Mouse (Mus musculus) intestine, postnatal 0 days (tissue): Measurements from ENCODE around the gene Prkg1. TPM values are rescaled to one million over a fixed set of nuclear protein-coding genes. Genes with fewer than 3 reads are reported as not detected.

Experiments
- ATAC-seq: fragments of 200-750 bp; cut with Nextera tagmentation; 2 replicates; pipeline ENCODE4 v1.8.0; 2017; ENCODE audit warnings: mild to moderate bottlenecking, moderate TSS enrichment, moderate library complexity
- H3K27ac ChIP-seq: fragments of 300-500 bp; sonication (generic); 2 replicates; pipeline ENCODE4 v1.5.1; 2014; ENCODE audit warnings: mild to moderate bottlenecking, low read depth, low read length, moderate library complexity
- H3K27me3 ChIP-seq: fragments of 300-500 bp; sonication (generic); replicated peaks from 2 replicates; pipeline ENCODE4 v1.6.1; 2014; ENCODE audit warnings: low read length, mixed read lengths; ENCODE audit not compliant: control insufficient read depth, insufficient read depth
- H3K36me3 ChIP-seq: fragments of 300-500 bp; sonication (generic); 2 replicates; pipeline ENCODE4 v1.6.1; 2014; ENCODE audit warnings: mild to moderate bottlenecking, moderate library complexity; ENCODE audit not compliant: control insufficient read depth, insufficient read depth
- H3K4me1 ChIP-seq: fragments of 300-500 bp; sonication (generic); replicated peaks from 2 replicates; pipeline ENCODE4 v1.6.1; 2014; ENCODE audit warnings: antibody characterized with exemption, low read length, mixed read lengths; ENCODE audit not compliant: control insufficient read depth, insufficient read depth
- H3K4me2 ChIP-seq: fragments of 300-500 bp; sonication (generic); replicated peaks from 2 replicates; pipeline ENCODE4 v1.6.1; 2014; ENCODE audit warnings: low read depth, mild to moderate bottlenecking, moderate library complexity
- H3K4me3 ChIP-seq: fragments of 300-500 bp; sonication (generic); 2 replicates; pipeline ENCODE4 v1.5.1; 2014; ENCODE audit warnings: low read depth, low read length
- H3K9ac ChIP-seq: fragments of 300-500 bp; sonication (generic); 2 replicates; pipeline ENCODE4 v1.6.1; 2014; ENCODE audit warnings: mild to moderate bottlenecking, low read depth, low read length
- H3K9me3 ChIP-seq: fragments of 300-500 bp; sonication (generic); 2 replicates; pipeline ENCODE4 v1.6.1; 2016; ENCODE audit warnings: mixed run types; ENCODE audit not compliant: control insufficient read depth
- CTCF ChIP-seq: sonication (generic); IDR thresholded peaks from 2 replicates; pipeline ENCODE4 v1.5.1; 2016; ENCODE audit warnings: low read depth, mild to moderate bottlenecking, control low read depth, antibody characterized with exemption, moderate library complexity
- WGBS: fragments of 180-500 bp; shearing (Covaris S2); extraction: QIAGEN DNeasy Blood & Tissue Kit; methylation state at CpG from one replicate; pipeline ENCODE4 v1.1.7; 2014; 5-methylcytosine and 5-hydroxymethylcytosine counted together
- polyA plus RNA-seq: library from polyadenylated mRNA; unstranded; fragments of >200 nt; fragmentation: Nextera tagmentation; extraction: Ambion mirVana; gene quantifications from 2 replicates; pipeline ENCODE4 v1.2.1, GENCODE M21; 2015

The Prkg1 gene
- polyA plus RNA-seq, 1 experiment from 2014 or later: 4.0 TPM

- Histone ChIP-seq H3K27ac (no peak overlapping the region), H3K9me3 (no peaks in the 10 kb centered on the region), H3K9ac (no peak overlapping the region), H3K36me3 (no peaks in the 10 kb centered on the region), H3K4me1 (no peaks in the 10 kb centered on the region), H3K4me3 (no peak overlapping the region), H3K4me2 (no peak overlapping the region), H3K27me3 (no peaks in the 10 kb centered on the region)
- no peak for TF ChIP-seq CTCF
- no peak for ATAC-seq
- 79% methylated on average over 2 of the region's 2 CpGs for WGBS
These were observed 826.8 kb downstream of the Prkg1 start for GRCm38 (mm10) chr19:30938058-30938457.

DNA sequence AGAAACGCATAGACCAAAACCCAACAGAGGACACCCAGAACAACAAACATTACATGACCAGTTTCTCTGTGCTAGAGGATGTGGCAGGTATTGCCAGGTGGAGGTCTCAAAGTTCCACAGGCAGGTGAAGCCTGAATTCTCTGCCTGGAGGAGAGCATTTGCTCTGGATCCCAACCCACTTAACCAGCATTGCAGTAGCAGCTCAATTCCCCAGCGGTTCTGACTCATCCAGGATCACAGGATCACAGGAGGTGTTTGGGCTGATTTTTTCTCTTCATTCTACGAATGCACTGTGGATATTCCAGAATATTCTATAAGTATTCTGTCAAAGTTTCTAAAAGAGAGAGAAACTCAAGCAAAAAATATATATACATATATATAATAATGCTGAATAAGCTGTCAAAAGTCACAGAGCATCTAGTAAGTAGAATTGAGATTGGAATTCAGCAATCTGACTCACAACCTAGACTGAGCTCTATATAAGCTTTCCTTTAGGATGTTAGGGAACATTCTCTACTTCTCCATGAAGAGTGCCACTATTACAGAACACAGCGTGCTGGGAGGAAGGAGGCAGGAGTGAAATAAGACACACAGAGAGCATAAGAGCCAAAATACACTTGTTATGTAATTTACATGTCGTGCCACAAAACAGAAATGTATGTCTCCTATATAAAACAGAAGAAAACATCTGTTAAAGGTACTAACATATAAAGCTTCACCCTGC, 833.2 kb downstream of the Prkg1 start:
- no peak overlapping the region for H3K9ac ChIP-seq
- no peaks in the 10 kb centered on the region for H3K4me1 ChIP-seq
- H3K9me3 ChIP-seq: no peaks in the 10 kb centered on the region
- H3K36me3 ChIP-seq: no peaks in the 10 kb centered on the region
- WGBS: 86% methylated on average over 5 of the region's 5 CpGs
- TF ChIP-seq CTCF: no peak
- no peak overlapping the region for H3K4me3 ChIP-seq
- H3K27me3 ChIP-seq: no peaks in the 10 kb centered on the region
- ATAC-seq: no peak
- H3K4me2 ChIP-seq: no peak overlapping the region
- no peak overlapping the region for H3K27ac ChIP-seq

- Histone ChIP-seq H3K4me2 (no peak overlapping the region), H3K9ac (no peak overlapping the region), H3K27me3 (no peaks in the 10 kb centered on the region), H3K4me3 (no peak overlapping the region), H3K9me3 (no peaks in the 10 kb centered on the region), H3K27ac (no peak overlapping the region), H3K36me3 (no peaks in the 10 kb centered on the region), H3K4me1 (no peaks in the 10 kb centered on the region)
- WGBS: 75% methylated on average over 1 of the region's 1 CpGs
- no peak for ATAC-seq
- TF ChIP-seq CTCF: no peak
These were observed 840.8 kb downstream of the Prkg1 start for GRCm38 (mm10) chr19:30924032-30924431.

DNA sequence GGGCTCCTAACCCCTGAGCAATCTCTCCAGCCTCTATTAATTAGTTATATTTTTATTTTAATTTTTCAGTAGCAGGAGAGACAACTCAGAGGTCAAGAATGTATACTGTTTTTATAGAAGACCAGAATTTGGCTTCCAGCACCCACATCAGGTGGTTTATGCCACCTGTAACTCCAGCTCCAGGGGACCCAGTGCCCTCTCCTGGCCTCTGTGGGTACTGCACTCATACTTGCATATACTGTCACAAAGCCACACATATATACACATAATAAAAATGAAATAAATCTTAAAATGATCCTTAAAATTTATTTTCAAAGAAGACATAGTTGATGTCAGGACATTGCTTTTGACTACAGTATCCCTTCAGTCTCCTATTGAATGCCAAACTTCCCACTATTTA, 862.5 kb downstream of the Prkg1 start:
- Histone ChIP-seq H3K4me1 (no peaks in the 10 kb centered on the region), H3K4me2 (no peak overlapping the region), H3K36me3 (no peaks in the 10 kb centered on the region), H3K27ac (no peak overlapping the region), H3K9me3 (no peaks in the 10 kb centered on the region), H3K4me3 (no peak overlapping the region), H3K27me3 (no peaks in the 10 kb centered on the region), H3K9ac (no peak overlapping the region)
- peak; percentile 26; the same call in 1 of the 2 replicates for TF ChIP-seq CTCF
- ATAC-seq: no peak

GRCm38 (mm10) chr19:30901025-30901424, 863.8 kb downstream of the Prkg1 start:
- no peaks in the 10 kb centered on the region for H3K4me1 ChIP-seq
- no peak for TF ChIP-seq CTCF
- no peak overlapping the region for H3K4me2 ChIP-seq
- no peak overlapping the region for H3K27ac ChIP-seq
- no peak overlapping the region for H3K4me3 ChIP-seq
- H3K9ac ChIP-seq: no peak overlapping the region
- no peaks in the 10 kb centered on the region for H3K9me3 ChIP-seq
- no peak for ATAC-seq
- no peaks in the 10 kb centered on the region for H3K36me3 ChIP-seq
- no peaks in the 10 kb centered on the region for H3K27me3 ChIP-seq
- 61% methylated on average over 3 of the region's 3 CpGs for WGBS

GRCm38 (mm10) chr19:30890377-30890776, 874.5 kb downstream of the Prkg1 start:
- no peak overlapping the region for H3K4me3 ChIP-seq
- H3K27me3 ChIP-seq: no peaks in the 10 kb centered on the region
- H3K36me3 ChIP-seq: no peaks in the 10 kb centered on the region
- 86% methylated on average over 2 of the region's 2 CpGs for WGBS
- H3K27ac ChIP-seq: no peak overlapping the region
- TF ChIP-seq CTCF: no peak
- H3K9me3 ChIP-seq: no peaks in the 10 kb centered on the region
- no peak overlapping the region for H3K4me2 ChIP-seq
- no peak overlapping the region for H3K9ac ChIP-seq
- no peaks in the 10 kb centered on the region for H3K4me1 ChIP-seq
- no peak for ATAC-seq

DNA sequence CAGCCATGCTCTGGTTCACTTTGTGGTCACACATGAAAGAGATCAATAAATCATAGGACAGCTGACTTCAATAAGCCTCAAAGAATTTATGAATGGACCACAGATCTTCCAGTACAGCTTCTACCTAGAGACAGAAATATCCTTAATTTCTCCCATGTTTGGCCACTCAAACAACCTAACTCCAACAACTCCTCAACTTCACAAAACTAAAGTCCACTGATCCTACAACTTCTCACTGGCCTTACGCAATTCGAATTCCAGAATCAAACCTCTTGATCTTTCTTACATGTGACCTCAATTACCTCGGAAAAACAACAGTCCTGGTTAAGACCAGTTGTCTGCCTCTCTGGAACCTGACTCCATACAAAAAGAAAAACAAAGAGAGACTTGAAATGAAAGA, 875.0 kb downstream of the Prkg1 start:
- ATAC-seq: no peak
- H3K9me3 ChIP-seq: no peaks in the 10 kb centered on the region
- H3K36me3 ChIP-seq: no peaks in the 10 kb centered on the region
- H3K4me3 ChIP-seq: no peak overlapping the region
- no peak overlapping the region for H3K4me2 ChIP-seq
- no peak overlapping the region for H3K27ac ChIP-seq
- whole genome bisulfite sequencing: 80% methylated on average over 3 of the region's 3 CpGs
- H3K27me3 ChIP-seq: no peaks in the 10 kb centered on the region
- H3K9ac ChIP-seq: no peak overlapping the region
- H3K4me1 ChIP-seq: no peaks in the 10 kb centered on the region
- no peak for TF ChIP-seq CTCF
